Mouse (Mus musculus) forebrain, embryonic 14.5 days (tissue): ENCODE results near the gene Emp2. TPM values are rescaled to one million over a fixed set of nuclear protein-coding genes. Genes with fewer than 3 reads are reported as not detected.

Experiments
- ATAC-seq: fragments of 200-750 bp; cut with Nextera tagmentation; 2 replicates; pipeline ENCODE4 v1.8.0; 2017; ENCODE audit warnings: mild to moderate bottlenecking, moderate library complexity
- DNase-seq: peaks from one replicate; pipeline ENCODE4 v3.0.0-alpha.2; 2015; ENCODE audit warnings: low spot score
- H3K27ac ChIP-seq: fragments of 300-500 bp; sonication (generic); 2 replicates; pipeline ENCODE4 v1.5.1; 2014; ENCODE audit warnings: low read depth, mild to moderate bottlenecking, control low read depth, low read length, moderate library complexity
- H3K27me3 ChIP-seq: fragments of 300-500 bp; sonication (generic); replicated peaks from 2 replicates; pipeline ENCODE4 v1.6.1; 2014; ENCODE audit warnings: low read length, control low read depth, mixed read lengths; ENCODE audit not compliant: control insufficient read depth, insufficient read depth
- H3K36me3 ChIP-seq: fragments of 300-500 bp; sonication (generic); 2 replicates; pipeline ENCODE4 v1.6.1; 2014; ENCODE audit warnings: low read length, control low read depth; ENCODE audit not compliant: control insufficient read depth, insufficient read depth
- H3K4me1 ChIP-seq: fragments of 300-500 bp; sonication (generic); 2 replicates; pipeline ENCODE4 v1.6.1; 2014; ENCODE audit warnings: antibody characterized with exemption, low read length, control low read depth; ENCODE audit not compliant: control insufficient read depth, insufficient read depth
- H3K4me2 ChIP-seq: fragments of 300-500 bp; sonication (generic); 2 replicates; pipeline ENCODE4 v1.6.1; 2014; ENCODE audit warnings: mild to moderate bottlenecking, control low read depth, low read length
- H3K4me3 ChIP-seq: fragments of 300-500 bp; sonication (generic); 2 replicates; pipeline ENCODE4 v1.5.1; 2014; ENCODE audit warnings: low read depth, low read length, control low read depth
- H3K9ac ChIP-seq: fragments of 300-500 bp; sonication (generic); 2 replicates; pipeline ENCODE4 v1.6.1; 2014; ENCODE audit warnings: mild to moderate bottlenecking, low read length, control low read depth, moderate library complexity
- H3K9me3 ChIP-seq: fragments of 300-500 bp; sonication (generic); replicated peaks from 2 replicates; pipeline ENCODE4 v1.6.1; 2016; ENCODE audit warnings: low read length, control low read depth, mixed read lengths; ENCODE audit not compliant: control insufficient read depth
- WGBS: fragments of 180-500 bp; shearing (Covaris S2); extraction: QIAGEN DNeasy Blood & Tissue Kit; methylation state at CpG from one replicate; pipeline ENCODE4 v1.1.7; 2014; 5-methylcytosine and 5-hydroxymethylcytosine counted together
- polyA plus RNA-seq: library from polyadenylated mRNA; unstranded; fragments of >200 nt; fragmentation: Nextera tagmentation; extraction: Ambion mirVana; gene quantifications from 2 replicates; pipeline ENCODE4 v1.2.1, GENCODE M21; 2014

Emp2 gene
- polyA plus RNA-seq, 1 experiment from 2014 or later = 3.4 TPM

GRCm38 (mm10) chr16:10327563-10328333 is 14.0 kb upstream of the Emp2 start:
- DNase-seq (no peak), ATAC-seq (no peak)
- H3K4me1 ChIP-seq = no peaks in the 10 kb centered on the region
- 65% methylated on average over 13 of the region's 13 CpGs for WGBS
- no peaks in the 10 kb centered on the region for H3K27me3 ChIP-seq
- no peak overlapping the region for H3K4me3 ChIP-seq
- no peaks in the 10 kb centered on the region for H3K36me3 ChIP-seq
- H3K4me2 ChIP-seq = no peak overlapping the region
- no peak overlapping the region for H3K9ac ChIP-seq
- no peak overlapping the region for H3K27ac ChIP-seq
- H3K9me3 ChIP-seq = no peaks in the 10 kb centered on the region

- H3K36me3 ChIP-seq = no peaks in the 10 kb centered on the region
- no peaks in the 10 kb centered on the region for H3K4me1 ChIP-seq
- H3K27me3 ChIP-seq = no peaks in the 10 kb centered on the region; the same call in 1 of the 2 replicates
- H3K9ac ChIP-seq = no peak overlapping the region
- ATAC-seq (no peak), DNase-seq (no peak)
- no peak overlapping the region for H3K4me2 ChIP-seq
- H3K27ac ChIP-seq = no peak overlapping the region
- H3K4me3 ChIP-seq = no peak overlapping the region
- 68% methylated on average over 17 of the region's 17 CpGs for whole genome bisulfite sequencing
- no peaks in the 10 kb centered on the region for H3K9me3 ChIP-seq
Measured at GRCm38 (mm10) chr16:10319914-10320569, 6.3 kb upstream of the Emp2 start.

- no peaks in the 10 kb centered on the region for H3K4me1 ChIP-seq
- WGBS = 73% methylated on average over 4 of the region's 4 CpGs
- H3K27ac ChIP-seq = no peak overlapping the region
- H3K4me2 ChIP-seq = no peak overlapping the region
- no peak overlapping the region for H3K4me3 ChIP-seq
- H3K27me3 ChIP-seq = no peaks in the 10 kb centered on the region; the same call in 1 of the 2 replicates
- H3K9ac ChIP-seq = no peak overlapping the region
- DNase-seq = no peak
- no peaks in the 10 kb centered on the region for H3K36me3 ChIP-seq
- no peak for ATAC-seq
- no peaks in the 10 kb centered on the region for H3K9me3 ChIP-seq
Measured at GRCm38 (mm10) chr16:10317197-10317544, 3.4 kb upstream of the Emp2 start.

- Histone ChIP-seq H3K27ac (no peak overlapping the region), H3K4me2 (no peak overlapping the region), H3K27me3 (no peaks in the 10 kb centered on the region; the same call in 1 of the 2 replicates), H3K36me3 (no peaks in the 10 kb centered on the region), H3K9me3 (no peaks in the 10 kb centered on the region), H3K4me1 (no peaks in the 10 kb centered on the region), H3K4me3 (no peak overlapping the region), H3K9ac (no peak overlapping the region)
- DNase-seq (no peak), ATAC-seq (no peak)
- 80% methylated on average over 10 of the region's 10 CpGs for WGBS
Measured at GRCm38 (mm10) chr16:10316493-10317196, 2.9 kb upstream of the Emp2 start.

GRCm38 (mm10) chr16:10313226-10313625 is 542 bp downstream of the Emp2 start:
- ATAC-seq (peak; percentile 65), DNase-seq (no peak)
- 4% methylated on average over 15 of the region's 15 CpGs for WGBS
- no peaks in the 10 kb centered on the region; the same call in 1 of the 2 replicates for H3K27me3 ChIP-seq
- H3K4me2 ChIP-seq = peak overlapping the region; percentile 79
- peak overlapping the region; percentile 34 for H3K4me3 ChIP-seq
- H3K4me1 ChIP-seq = no peaks in the 10 kb centered on the region
- peak overlapping the region; percentile 38 for H3K9ac ChIP-seq
- H3K27ac ChIP-seq = no peak overlapping the region
- H3K9me3 ChIP-seq = no peaks in the 10 kb centered on the region
- no peaks in the 10 kb centered on the region for H3K36me3 ChIP-seq

GRCm38 (mm10) chr16:10311989-10312388 is 1.8 kb downstream of the Emp2 start:
- Histone ChIP-seq H3K4me1 (no peaks in the 10 kb centered on the region), H3K27ac (no peak overlapping the region), H3K9me3 (no peaks in the 10 kb centered on the region), H3K4me3 (no peak overlapping the region), H3K9ac (no peak overlapping the region), H3K4me2 (no peak overlapping the region), H3K27me3 (no peaks in the 10 kb centered on the region; the same call in 1 of the 2 replicates), H3K36me3 (no peaks in the 10 kb centered on the region)
- DNase-seq = no peak
- 66% methylated on average over 4 of the region's 4 CpGs for WGBS
- ATAC-seq = no peak

DNA sequence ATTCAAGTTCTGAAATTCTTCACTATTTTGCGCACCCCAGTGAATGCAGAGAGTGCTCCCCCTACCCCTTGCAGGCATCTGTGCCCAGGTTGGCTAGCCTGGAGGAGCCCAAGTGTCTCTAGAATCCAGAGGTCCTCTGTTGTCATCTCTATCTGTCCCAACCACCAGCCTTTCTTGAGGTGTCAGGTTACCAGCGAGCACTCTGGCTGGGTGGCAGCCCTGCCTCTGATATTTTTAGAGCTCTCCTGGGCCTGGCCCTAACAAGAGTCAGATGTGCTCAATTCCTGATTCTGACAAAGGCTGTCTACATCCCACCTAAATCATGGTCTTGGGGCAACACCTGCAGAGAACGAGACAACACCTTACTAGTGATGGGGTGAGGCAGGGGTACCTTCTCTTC is 2.7 kb downstream of the Emp2 start:
- H3K4me1 ChIP-seq = no peaks in the 10 kb centered on the region

GRCm38 (mm10) chr16:10310507-10310906 is 3.3 kb downstream of the Emp2 start:
- H3K4me2 ChIP-seq = no peak overlapping the region
- H3K9me3 ChIP-seq = no peaks in the 10 kb centered on the region
- ATAC-seq (no peak), DNase-seq (no peak)
- no peak overlapping the region for H3K27ac ChIP-seq
- H3K4me3 ChIP-seq = no peak overlapping the region
- no peaks in the 10 kb centered on the region for H3K4me1 ChIP-seq
- no peak overlapping the region for H3K9ac ChIP-seq
- 93% methylated on average over 5 of the region's 5 CpGs for WGBS
- H3K36me3 ChIP-seq = no peaks in the 10 kb centered on the region
- no peaks in the 10 kb centered on the region; the same call in 1 of the 2 replicates for H3K27me3 ChIP-seq

More for the DNA sequence above, 2.7 kb downstream of the Emp2 start:
- Histone ChIP-seq H3K4me3 (no peak overlapping the region), H3K9ac (no peak overlapping the region), H3K4me2 (no peak overlapping the region), H3K27ac (no peak overlapping the region), H3K9me3 (no peaks in the 10 kb centered on the region), H3K27me3 (no peaks in the 10 kb centered on the region; the same call in 1 of the 2 replicates), H3K36me3 (no peaks in the 10 kb centered on the region)
- DNase-seq = no peak
- no peak for ATAC-seq
- WGBS = 67% methylated on average over 3 of the region's 3 CpGs
